Mouse (Mus musculus) limb, embryonic 14.5 days (tissue): Measurements from ENCODE around the gene Krtap5-5. TPM values are rescaled to one million over a fixed set of nuclear protein-coding genes. Genes with fewer than 3 reads are reported as not detected.
"Not testable (repeated sequence)": the region's sequence is repeated elsewhere in the genome, so short reads cannot be mapped to it uniquely, and the experiment has no call there.

Experiments
- ATAC-seq: fragments of 200-750 bp; cut with Nextera tagmentation; 2 replicates; pipeline ENCODE4 v1.8.0; 2017; ENCODE audit warnings: low read depth, moderate number of reproducible peaks, moderate TSS enrichment; ENCODE audit not compliant: low FRiP score
- DNase-seq: peaks from one replicate; pipeline ENCODE4 v3.0.0-alpha.2; 2015; ENCODE audit warnings: low spot score
- H3K27ac ChIP-seq: fragments of 300-500 bp; sonication (generic); replicated peaks from 2 replicates; pipeline ENCODE4 v1.5.1; 2014; ENCODE audit warnings: low read depth, mild to moderate bottlenecking, low read length, moderate library complexity, mixed read lengths
- H3K27me3 ChIP-seq: fragments of 300-500 bp; sonication (generic); 2 replicates; pipeline ENCODE4 v1.6.1; 2014; ENCODE audit warnings: low read length, mixed read lengths; ENCODE audit not compliant: control insufficient read depth, insufficient read depth
- H3K36me3 ChIP-seq: fragments of 300-500 bp; sonication (generic); 2 replicates; pipeline ENCODE4 v1.6.1; 2014; ENCODE audit warnings: mild to moderate bottlenecking, low read length, moderate library complexity, mixed read lengths; ENCODE audit not compliant: control insufficient read depth, insufficient read depth
- H3K4me1 ChIP-seq: fragments of 300-500 bp; sonication (generic); 2 replicates; pipeline ENCODE4 v1.6.1; 2014; ENCODE audit warnings: antibody characterized with exemption, low read length, mixed read lengths; ENCODE audit not compliant: control insufficient read depth, insufficient read depth
- H3K4me2 ChIP-seq: fragments of 300-500 bp; sonication (generic); replicated peaks from 2 replicates; pipeline ENCODE4 v1.6.1; 2014; ENCODE audit warnings: low read depth, mild to moderate bottlenecking, low read length, moderate library complexity; ENCODE audit not compliant: severe bottlenecking
- H3K4me3 ChIP-seq: fragments of 300-500 bp; sonication (generic); replicated peaks from 2 replicates; pipeline ENCODE4 v1.5.1; 2014; ENCODE audit warnings: low read length
- H3K9ac ChIP-seq: fragments of 300-500 bp; sonication (generic); 2 replicates; pipeline ENCODE4 v1.6.1; 2014; ENCODE audit warnings: mild to moderate bottlenecking, low read depth, low read length, moderate library complexity; ENCODE audit not compliant: severe bottlenecking
- H3K9me3 ChIP-seq: fragments of 300-500 bp; sonication (generic); 2 replicates; pipeline ENCODE4 v1.6.1; 2016; ENCODE audit warnings: low read length; ENCODE audit not compliant: control insufficient read depth
- POLR2A ChIP-seq: fragments of 200-500 bp; IDR thresholded peaks from 2 replicates; pipeline ENCODE4 v1.8.0; 2012; ENCODE audit warnings: inconsistent platforms, mild to moderate bottlenecking, moderate library complexity, borderline replicate concordance; ENCODE audit not compliant: insufficient read depth, insufficient read length; ENCODE audit errors: extremely low read depth
- WGBS: fragments of 180-500 bp; shearing (Covaris S2); extraction: QIAGEN DNeasy Blood & Tissue Kit; methylation state at CpG from one replicate; pipeline ENCODE4 v1.1.7; 2014; 5-methylcytosine and 5-hydroxymethylcytosine counted together
- polyA plus RNA-seq, 2 experiments: library from polyadenylated mRNA; depleted of rRNA in 1 of 2; stranded (reverse) in 1 of 2; unstranded in 1 of 2; fragments of >200 nt; fragmentation: Nextera tagmentation in 1 of 2; extraction: Ambion mirVana in 1 of 2; gene quantifications; 2 replicates each; pipeline versions ENCODE4 v1.2.1 to v1.2.3; 2012 to 2014

Gene Krtap5-5
- polyA plus RNA-seq (2012; rRNA removed): not detected in 2 replicates
- polyA plus RNA-seq (2014; fragmentation: Nextera tagmentation; extraction: Ambion mirVana): not detected in 2 replicates

DNA sequence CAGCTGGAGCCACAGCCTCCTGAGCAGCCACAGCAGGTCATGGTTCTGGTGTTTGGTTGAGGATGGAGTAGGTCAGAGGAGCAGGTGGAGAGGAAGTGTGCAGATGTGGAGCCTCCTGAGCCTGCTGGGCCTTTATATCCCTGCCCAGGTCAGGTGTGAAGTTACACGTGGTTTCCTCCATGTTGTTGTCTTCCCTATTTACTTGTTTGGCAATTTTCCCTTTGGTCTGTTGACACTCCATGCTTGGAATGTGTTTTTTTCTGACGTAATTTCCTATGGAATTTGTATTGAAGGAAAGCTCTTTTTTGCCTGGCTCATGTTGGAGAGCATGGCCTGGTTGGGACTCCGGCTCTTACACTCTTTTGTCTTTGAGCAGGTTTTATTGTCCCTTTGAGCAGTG lies at the start of gene Krtap5-5:
TSS of gene Krtap5-5 (minus strand) at position 101 of the 400 bp plus-strand sequence.
- 43% methylated on average over 3 of the region's 3 CpGs for WGBS
- H3K36me3 ChIP-seq, H3K27me3 ChIP-seq, H3K4me1 ChIP-seq, DNase-seq, H3K27ac ChIP-seq, H3K9me3 ChIP-seq, H3K4me2 ChIP-seq, ATAC-seq, H3K9ac ChIP-seq, H3K4me3 ChIP-seq: not testable (repeated sequence)

GRCm38 (mm10) chr7:142279291-142279690 lies 49.5 kb upstream of the Krtap5-5 start:
- H3K9ac ChIP-seq, H3K36me3 ChIP-seq, H3K27me3 ChIP-seq, H3K27ac ChIP-seq, DNase-seq, H3K4me1 ChIP-seq, ATAC-seq, H3K4me2 ChIP-seq, H3K4me3 ChIP-seq, H3K9me3 ChIP-seq: not testable (repeated sequence)
- WGBS: 62% methylated on average over 1 of the region's 1 CpGs

- H3K4me3 ChIP-seq, H3K36me3 ChIP-seq, H3K4me1 ChIP-seq, H3K27me3 ChIP-seq, H3K4me2 ChIP-seq, H3K9me3 ChIP-seq, H3K27ac ChIP-seq, ATAC-seq, H3K9ac ChIP-seq: not testable (repeated sequence)
- WGBS: 3% methylated on average over 3 of the region's 3 CpGs
- peak; percentile 81 for DNase-seq
Observed at GRCm38 (mm10) chr7:142278183-142278582, 48.4 kb upstream of the Krtap5-5 start.

DNA sequence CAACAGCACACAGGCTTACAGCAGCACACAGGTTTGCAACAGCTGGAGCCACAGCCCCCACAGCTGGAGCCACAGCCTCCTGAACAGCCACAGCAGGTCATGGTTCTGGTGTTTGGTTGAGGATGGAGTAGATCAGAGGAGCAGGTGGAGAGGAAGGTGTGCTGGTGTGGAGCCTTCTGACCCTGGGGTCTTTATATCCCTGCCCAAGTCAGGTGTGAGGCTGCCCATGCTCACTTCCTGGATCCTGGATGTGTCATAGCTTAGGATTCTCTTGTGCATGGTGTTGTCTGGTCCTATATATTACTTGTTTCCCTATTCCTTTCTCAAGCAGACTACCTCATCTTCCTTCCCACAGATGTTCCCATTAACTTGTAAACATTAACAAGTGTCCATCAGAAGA lies 44.5 kb upstream of the Krtap5-5 start, which contains the start of gene Gm4559:
TSS of gene Gm4559 (minus strand) at position 101 of the 400 bp plus-strand sequence.
- not testable (repeated sequence) for ATAC-seq, H3K4me1 ChIP-seq, DNase-seq, H3K4me2 ChIP-seq, H3K9me3 ChIP-seq, H3K36me3 ChIP-seq, H3K27ac ChIP-seq, H3K4me3 ChIP-seq, H3K9ac ChIP-seq, H3K27me3 ChIP-seq

- H3K4me1 ChIP-seq, H3K27me3 ChIP-seq, H3K9me3 ChIP-seq, H3K36me3 ChIP-seq, H3K9ac ChIP-seq, H3K4me2 ChIP-seq, H3K4me3 ChIP-seq, ATAC-seq, H3K27ac ChIP-seq, DNase-seq: not testable (repeated sequence)
- 38% methylated on average over 1 of the region's 1 CpGs for WGBS
Observed at GRCm38 (mm10) chr7:142258254-142258653, 28.5 kb upstream of the Krtap5-5 start, which contains the start of gene Gm2431. Gene Gm2431 (minus strand): TSS chr7:142258354.

DNA sequence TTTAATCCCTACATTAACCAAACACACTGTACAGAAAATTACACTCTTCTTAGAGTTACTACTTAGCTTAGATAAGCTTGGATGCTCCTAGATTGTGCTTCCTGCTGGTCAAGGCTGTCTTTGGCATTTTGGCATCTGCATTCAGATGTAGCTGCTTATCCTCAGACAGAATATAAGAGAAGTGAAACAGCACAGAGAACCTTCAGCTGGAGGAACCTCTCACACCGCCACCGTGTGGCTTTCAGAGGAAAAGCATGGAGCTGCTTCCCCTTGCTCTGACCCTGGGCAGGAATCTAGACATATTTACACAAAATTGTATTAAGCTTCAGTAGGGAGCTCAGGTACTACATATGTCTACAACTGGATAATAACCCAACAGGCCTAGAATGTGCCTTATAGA lies 25.7 kb upstream of the Krtap5-5 start:
- no peaks in the 10 kb centered on the region for H3K36me3 ChIP-seq
- H3K27ac ChIP-seq: no peak overlapping the region
- no peak for TF ChIP-seq POLR2A
- H3K4me3 ChIP-seq: no peak overlapping the region
- no peaks in the 10 kb centered on the region for H3K27me3 ChIP-seq
- H3K4me2 ChIP-seq: no peak overlapping the region
- no peaks in the 10 kb centered on the region for H3K4me1 ChIP-seq
- H3K9ac ChIP-seq: no peak overlapping the region
- H3K9me3 ChIP-seq: no peaks in the 10 kb centered on the region
- no peak for ATAC-seq
- peak; percentile 49 for DNase-seq
- 5% methylated on average over 2 of the region's 2 CpGs for WGBS
